Mouse (Mus musculus) liver, embryonic 14.5 days (tissue): Measurements from ENCODE around the gene Tcta.

ENCODE experiments used
- CTCF ChIP-seq: IDR thresholded peaks from 2 replicates; pipeline ENCODE4 v1.5.1; 2016; ENCODE audit warnings: antibody characterized with exemption, low read depth, control low read depth
- EP300 ChIP-seq: IDR thresholded peaks from 2 replicates; pipeline ENCODE4 v1.6.1; 2016; ENCODE audit warnings: antibody characterized with exemption, low read depth

- TF ChIP-seq CTCF, result peak; percentile 91
- no peak for TF ChIP-seq EP300
These were observed 21.6 kb downstream of the Tcta start for GRCm38 (mm10) chr9:108284410-108284809.
